Comparison of ENCODE assay signal across 5 mouse cellular contexts in the genomic region with DNA sequence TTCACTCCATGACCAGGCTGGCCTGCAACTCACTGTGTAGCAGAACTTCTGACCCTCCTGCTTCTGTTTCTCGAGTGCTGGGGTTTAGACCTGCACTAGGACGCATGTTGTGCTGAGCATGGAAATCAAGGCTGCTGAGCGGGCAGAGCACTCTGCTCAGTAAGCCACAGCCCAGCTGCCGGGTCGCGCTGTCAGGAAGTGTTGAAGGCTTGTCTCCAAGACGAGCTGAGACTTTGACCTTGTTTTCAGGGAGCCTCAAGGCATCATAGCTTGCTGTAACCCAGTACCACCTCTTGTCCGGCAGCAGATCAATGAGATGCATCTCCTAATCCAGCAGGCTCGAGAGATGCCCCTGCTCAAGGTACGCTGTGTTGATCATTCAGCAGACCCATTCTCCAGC. TPM values are rescaled to one million over a fixed set of nuclear protein-coding genes. Genes with fewer than 3 reads are reported as not detected.
"Had no signal": no experiment of that assay in that cellular context is flagged by ENCODE, and none has a peak within 500 bp of the region (broad histone marks: within the 10 kb centered on the region; RNA-seq: fewer than 3 reads in every experiment).

No protein-coding gene starts in this region.

- H3K4me2 ChIP-seq: neural tube, embryonic 13.5 days; neural tube, embryonic 15.5 days; stomach, embryonic 15.5 days had no signal

- H3K4me3 ChIP-seq: neural tube, embryonic 13.5 days; neural tube, embryonic 15.5 days; stomach, embryonic 15.5 days had no signal

- H3K27me3 ChIP-seq: neural tube, embryonic 13.5 days; neural tube, embryonic 15.5 days; stomach, embryonic 15.5 days had no signal

- H3K4me1 ChIP-seq: neural tube, embryonic 13.5 days; neural tube, embryonic 15.5 days; stomach, embryonic 15.5 days had no signal

- H3K27ac ChIP-seq: neural tube, embryonic 13.5 days; neural tube, embryonic 15.5 days; stomach, embryonic 15.5 days; stomach, postnatal 0 days had no signal

- H3K9me3 ChIP-seq: neural tube, embryonic 13.5 days; neural tube, embryonic 15.5 days; stomach, embryonic 15.5 days had no signal

- H3K9ac ChIP-seq: neural tube, embryonic 13.5 days; neural tube, embryonic 15.5 days; stomach, embryonic 15.5 days had no signal

RNA-seq across cellular contexts. Expression of a gene that starts 32.2 kb away (rescaled TPM):
- polyA plus RNA-seq: stomach, embryonic 14.5 days had no signal
